Comparison of ENCODE assay signal across 8 mouse cellular contexts in genomic region chr3:68563922-68564321, GRCm38 (mm10).
DNase-seq lines count a peak whose midpoint lies in the region; ATAC-seq lines count a peak whose summit lies in the region.

No protein-coding gene starts in this region.

- no peak overlapping the region for H3K4me3 ChIP-seq in midbrain, embryonic 13.5 days (replicated peaks)
- H3K4me3 ChIP-seq in midbrain, embryonic 11.5 days (ENCODE audit: low read depth, low read length), result no peak overlapping the region
- H3K4me3 ChIP-seq in forebrain, embryonic 16.5 days (replicated peaks; ENCODE audit: low read length), result no peak overlapping the region
- H3K4me3 ChIP-seq in midbrain, embryonic 16.5 days (ENCODE audit: low read depth, low read length), result no peak overlapping the region

- DNase-seq in frontal cortex, postnatal 25 days (ENCODE audit: low spot score in 2 of 2), result no peak
- no peak for DNase-seq in midbrain, embryonic 11.5 days (ENCODE audit: low spot score, missing footprints)
- no peak for DNase-seq in thymus, postnatal 25 days
- no peak for DNase-seq in thymus, postnatal 10 days (ENCODE audit: low spot score in 2 of 2)

- no peaks in the 10 kb centered on the region for H3K36me3 ChIP-seq in midbrain, embryonic 13.5 days
- H3K36me3 ChIP-seq in midbrain, embryonic 11.5 days (ENCODE audit: control insufficient read depth, insufficient read depth, low read length), result no peaks in the 10 kb centered on the region
- H3K36me3 ChIP-seq in forebrain, embryonic 16.5 days (ENCODE audit: control insufficient read depth, insufficient read depth), result no peaks in the 10 kb centered on the region
- no peaks in the 10 kb centered on the region for H3K36me3 ChIP-seq in midbrain, embryonic 16.5 days (ENCODE audit: control insufficient read depth, insufficient read depth, low read length)

- no peaks in the 10 kb centered on the region for H3K9me3 ChIP-seq in midbrain, embryonic 13.5 days
- no peaks in the 10 kb centered on the region for H3K9me3 ChIP-seq in midbrain, embryonic 11.5 days (ENCODE audit: control insufficient read depth, low read length)
- H3K9me3 ChIP-seq in forebrain, embryonic 16.5 days (ENCODE audit: control insufficient read depth, low read length), result no peaks in the 10 kb centered on the region
- no peaks in the 10 kb centered on the region for H3K9me3 ChIP-seq in midbrain, embryonic 16.5 days (replicated peaks; ENCODE audit: control insufficient read depth, low read length, poor library complexity, severe bottlenecking)

- H3K4me2 ChIP-seq in midbrain, embryonic 13.5 days (replicated peaks), result no peak overlapping the region
- H3K4me2 ChIP-seq in midbrain, embryonic 11.5 days, result no peak overlapping the region
- no peak overlapping the region for H3K4me2 ChIP-seq in forebrain, embryonic 16.5 days (ENCODE audit: low read length)
- H3K4me2 ChIP-seq in midbrain, embryonic 16.5 days (ENCODE audit: low read length), result no peak overlapping the region

- 72% methylated on average over 8 of the region's 8 CpGs for WGBS in midbrain, embryonic 13.5 days
- 87% methylated on average over 8 of the region's 8 CpGs for WGBS in midbrain, embryonic 11.5 days
- 27% methylated on average over 8 of the region's 8 CpGs for WGBS in forebrain, embryonic 16.5 days
- WGBS in midbrain, embryonic 16.5 days, result 61% methylated on average over 8 of the region's 8 CpGs

- H3K4me1 ChIP-seq in midbrain, embryonic 13.5 days (replicated peaks), result peaks cover 26% of the 10 kb centered on the region
- H3K4me1 ChIP-seq in midbrain, embryonic 11.5 days (ENCODE audit: control insufficient read depth, insufficient read depth, low read length), result no peaks in the 10 kb centered on the region; the same call in none of the 2 replicates
- H3K4me1 ChIP-seq in forebrain, embryonic 16.5 days (replicated peaks; ENCODE audit: control insufficient read depth, insufficient read depth, low read length), result peaks cover 22% of the 10 kb centered on the region
- peaks cover 4% of the 10 kb centered on the region; the same call in 1 of the 2 replicates for H3K4me1 ChIP-seq in midbrain, embryonic 16.5 days (ENCODE audit: control insufficient read depth, insufficient read depth, low read length)

- H3K27me3 ChIP-seq in midbrain, embryonic 13.5 days, result no peaks in the 10 kb centered on the region
- no peaks in the 10 kb centered on the region for H3K27me3 ChIP-seq in midbrain, embryonic 11.5 days (ENCODE audit: control insufficient read depth, insufficient read depth, low read length)
- no peaks in the 10 kb centered on the region for H3K27me3 ChIP-seq in forebrain, embryonic 16.5 days (replicated peaks; ENCODE audit: control insufficient read depth, insufficient read depth, low read length)
- no peaks in the 10 kb centered on the region for H3K27me3 ChIP-seq in midbrain, embryonic 16.5 days (ENCODE audit: control insufficient read depth, insufficient read depth, low read depth, low read length)

- no peak overlapping the region; the same call in 1 of the 2 replicates for H3K27ac ChIP-seq in midbrain, embryonic 13.5 days
- H3K27ac ChIP-seq in midbrain, embryonic 11.5 days (ENCODE audit: low read depth, low read length), result no peak overlapping the region
- H3K27ac ChIP-seq in forebrain, embryonic 16.5 days (ENCODE audit: low read length), result no peak overlapping the region
- no peak overlapping the region for H3K27ac ChIP-seq in midbrain, embryonic 16.5 days (ENCODE audit: low read length)

- peak; percentile 33; the same call in 1 of the 2 replicates for ATAC-seq in frontal cortex, adult (ENCODE audit: low TSS enrichment)
- ATAC-seq in midbrain, embryonic 13.5 days, result 0 out of 2 replicates have a peak, but pooled peaks have one; percentile 14
- ATAC-seq in midbrain, embryonic 11.5 days (ENCODE audit: low FRiP score), result no peak
- peak; percentile 69; the same call in 1 of the 2 replicates for ATAC-seq in forebrain, embryonic 16.5 days
- peak; percentile 43; the same call in 1 of the 2 replicates for ATAC-seq in midbrain, embryonic 16.5 days

- no peak overlapping the region for H3K9ac ChIP-seq in midbrain, embryonic 13.5 days (replicated peaks)
- no peak overlapping the region for H3K9ac ChIP-seq in midbrain, embryonic 11.5 days (ENCODE audit: low read length)
- H3K9ac ChIP-seq in forebrain, embryonic 16.5 days (replicated peaks; ENCODE audit: low read depth, low read length), result no peak overlapping the region
- H3K9ac ChIP-seq in midbrain, embryonic 16.5 days (ENCODE audit: low read depth, low read length), result no peak overlapping the region
